Mouse (Mus musculus): Measurements from ENCODE around the gene 1110032F04Rik.
"Not testable (repeated sequence)": the region's sequence is repeated elsewhere in the genome, so short reads cannot be mapped to it uniquely, and the experiment has no call there.

Gene 1110032F04Rik

DNA sequence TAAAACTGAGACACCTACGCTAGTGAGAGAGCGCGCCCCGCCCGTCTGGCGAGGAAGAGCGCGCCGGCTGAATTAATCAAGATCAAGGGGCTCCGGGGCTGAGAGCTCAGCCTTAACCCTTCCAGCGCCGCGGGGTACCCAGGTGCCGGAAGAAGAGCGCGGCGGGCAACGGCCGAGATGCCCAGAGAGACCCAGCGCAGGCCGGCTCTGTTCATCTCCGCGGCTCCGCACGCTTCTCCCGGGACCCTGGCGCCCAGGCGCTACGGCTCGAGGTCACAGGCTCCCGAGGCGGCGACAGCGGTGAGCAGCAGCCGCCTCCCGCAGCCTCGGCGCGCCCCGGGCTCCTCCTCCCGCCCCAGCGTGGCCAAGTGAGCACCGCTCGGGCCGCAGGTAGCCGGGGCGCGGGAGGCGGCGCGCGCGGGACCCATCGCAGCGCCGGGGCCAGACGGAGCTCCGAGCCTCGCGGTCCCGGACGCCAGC is at the start of gene 1110032F04Rik:
TSS of gene 1110032F04Rik (plus strand) at position 376 of the 480 bp plus-strand sequence.
- peak; percentile 13 to 39 for DNase-seq (ENCODE audit: low spot score in 2 of 2)

DNA sequence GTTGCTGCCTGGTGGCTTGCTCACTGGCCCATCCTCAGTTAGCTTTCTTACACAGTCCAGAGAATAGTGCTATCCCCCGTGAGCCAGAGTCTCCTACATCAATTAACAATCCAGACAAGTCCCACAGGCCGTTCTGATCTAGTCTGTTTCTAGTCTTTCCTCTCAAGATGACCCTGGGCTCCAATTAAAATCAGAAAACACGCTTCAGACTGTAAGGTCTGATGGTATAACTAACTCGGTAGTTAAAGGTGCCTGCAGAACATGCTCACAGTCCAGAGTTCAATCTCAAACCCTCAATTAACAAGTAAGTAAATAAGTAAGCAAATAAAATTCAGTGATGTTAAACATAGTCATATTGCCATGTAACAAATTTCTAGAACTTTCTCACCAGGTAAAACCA is 48.0 kb upstream of the 1110032F04Rik start:
- no peak for DNase-seq (ENCODE audit: low spot score in 2 of 2)

DNA sequence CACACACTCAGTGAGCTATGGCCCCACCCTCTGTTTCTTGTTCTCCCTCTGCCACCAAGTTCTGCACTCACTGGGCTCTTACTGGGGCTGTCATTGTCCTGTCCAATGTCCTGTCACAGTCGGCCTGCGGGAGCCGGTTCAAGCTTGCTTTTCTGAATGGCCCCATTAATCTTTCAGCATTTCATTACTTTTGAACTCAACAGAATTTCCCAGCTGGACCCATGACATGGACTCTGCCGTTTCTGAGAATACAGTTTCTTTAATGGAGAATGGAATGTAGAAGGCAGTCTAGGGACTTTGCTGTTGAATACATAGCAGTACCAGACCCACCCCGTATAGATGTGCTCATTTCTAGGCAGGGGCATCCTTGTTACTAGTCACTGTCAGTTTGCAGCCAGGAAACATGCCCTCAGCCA is 47.5 kb upstream of the 1110032F04Rik start:
- DNase-seq (ENCODE audit: low spot score in 2 of 2), result no peak

DNA sequence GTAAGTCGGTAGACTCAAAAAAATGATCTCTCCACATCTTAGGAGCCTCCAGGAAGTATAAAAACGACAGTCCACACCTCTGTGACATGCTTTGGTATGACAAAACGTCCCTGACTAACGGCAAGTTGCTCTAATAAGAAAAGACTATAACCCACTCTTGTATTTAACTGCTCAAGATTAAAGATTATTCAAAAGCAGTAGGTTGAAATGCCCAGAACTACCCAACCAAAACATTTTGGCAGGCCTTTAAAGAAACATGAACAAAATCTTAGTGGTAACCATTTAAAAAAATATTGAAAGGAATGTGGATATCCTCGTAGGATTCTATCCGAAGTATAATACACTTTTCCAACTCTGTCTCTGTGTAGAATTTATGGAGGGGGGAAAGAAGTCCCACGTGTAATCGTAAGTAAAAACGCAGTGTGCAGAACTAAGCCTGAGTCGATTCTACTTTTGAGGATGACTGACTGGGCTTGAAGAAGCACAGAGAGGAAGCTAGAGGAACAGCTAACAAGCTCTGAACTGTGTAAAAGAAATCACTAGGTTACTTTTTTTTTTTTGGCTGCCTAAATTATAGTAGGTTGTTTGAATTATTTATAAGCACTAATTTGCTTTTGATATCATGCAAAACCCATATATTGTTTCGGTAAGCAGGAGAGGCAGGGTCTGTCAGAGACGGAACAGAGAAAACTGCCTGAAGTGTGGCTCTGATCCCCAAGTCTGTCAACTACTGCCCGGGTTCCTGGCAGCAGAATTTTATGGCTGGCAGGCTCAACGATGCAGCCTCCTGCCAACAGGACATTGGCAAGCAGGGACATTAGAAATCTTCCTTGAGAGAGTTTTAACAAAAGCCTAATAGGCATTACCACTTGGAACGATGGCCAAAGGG is 45.3 kb upstream of the 1110032F04Rik start:
- DNase-seq (ENCODE audit: low spot score in 2 of 2), result no peak

DNA sequence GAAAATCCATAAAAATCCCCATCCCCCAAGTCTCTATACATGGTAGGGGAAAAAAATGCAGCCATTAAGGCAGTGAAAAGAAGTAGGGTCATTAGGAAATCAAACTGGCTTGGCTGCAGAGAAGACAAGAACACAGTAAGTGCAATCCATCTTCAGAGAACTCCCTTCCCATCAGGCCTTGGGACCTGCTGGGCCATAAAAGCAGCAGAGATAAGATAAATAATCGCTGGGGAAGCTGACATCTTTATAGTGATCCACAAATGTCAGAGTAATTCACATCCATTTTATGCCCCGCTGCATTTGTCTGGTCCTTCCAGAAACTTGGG is 44.7 kb upstream of the 1110032F04Rik start:
- DNase-seq (ENCODE audit: low spot score in 2 of 2), result no peak

DNA sequence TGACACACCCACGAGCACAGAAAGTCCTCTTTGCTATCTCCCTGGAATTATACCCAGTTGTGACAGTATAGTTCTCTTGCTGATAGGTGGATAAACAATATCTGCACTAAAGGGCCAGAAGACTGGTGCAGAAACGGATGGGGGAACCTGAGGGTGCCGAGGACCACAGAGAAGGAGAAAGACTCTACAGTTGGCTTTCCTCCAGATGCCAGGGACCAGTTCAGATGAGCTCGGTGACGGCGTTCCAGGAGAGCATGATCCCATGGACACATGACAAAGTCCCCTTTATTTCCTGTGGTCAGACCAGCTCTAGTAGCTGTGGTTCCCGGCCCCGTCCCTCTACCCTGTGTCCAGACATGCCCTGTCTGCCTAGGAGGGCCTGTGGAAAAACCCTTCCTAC is 44.2 kb upstream of the 1110032F04Rik start:
- no peak for DNase-seq (ENCODE audit: low spot score in 2 of 2)

DNA sequence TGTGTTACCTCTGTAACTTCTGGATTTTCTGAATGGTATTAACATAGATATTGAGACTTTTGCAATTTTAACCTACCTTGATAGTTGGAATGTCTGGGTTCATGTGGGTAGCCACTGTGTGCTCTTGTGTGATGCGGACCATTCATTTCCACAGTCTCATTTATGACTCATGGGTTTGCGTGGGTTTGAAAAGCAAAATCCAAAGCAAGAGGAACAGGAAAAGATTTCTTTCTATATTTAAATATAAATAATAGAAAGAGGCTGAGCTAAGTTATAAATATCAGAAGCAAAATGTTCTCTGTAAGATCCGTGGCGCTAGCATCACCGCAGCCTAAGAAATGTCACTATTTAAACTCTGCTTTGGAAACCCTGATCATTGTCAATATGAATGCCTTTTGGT is 41.7 kb upstream of the 1110032F04Rik start:
- no peak for DNase-seq (ENCODE audit: low spot score in 2 of 2)

DNA sequence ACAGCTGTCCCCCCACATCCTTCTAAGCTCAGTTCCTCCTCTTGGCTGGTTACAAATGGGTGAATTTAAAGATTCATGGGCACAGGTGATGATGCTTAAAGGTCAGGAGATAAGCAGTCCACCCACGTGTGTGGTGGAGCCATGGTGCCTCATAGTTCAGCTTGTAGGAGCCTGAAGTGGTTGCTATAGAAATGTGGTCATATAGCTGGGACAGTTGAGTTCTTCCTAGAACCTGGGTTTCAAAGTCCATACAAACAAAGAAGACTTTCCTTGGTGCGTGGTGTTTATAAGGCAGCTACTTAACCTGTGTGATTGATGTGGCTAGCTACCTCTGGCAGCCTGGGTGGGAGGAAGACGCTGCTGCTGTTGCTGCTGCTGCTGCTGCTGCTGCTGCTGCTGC is 39.4 kb upstream of the 1110032F04Rik start:
- DNase-seq (ENCODE audit: low spot score in 2 of 2), result no peak

DNA sequence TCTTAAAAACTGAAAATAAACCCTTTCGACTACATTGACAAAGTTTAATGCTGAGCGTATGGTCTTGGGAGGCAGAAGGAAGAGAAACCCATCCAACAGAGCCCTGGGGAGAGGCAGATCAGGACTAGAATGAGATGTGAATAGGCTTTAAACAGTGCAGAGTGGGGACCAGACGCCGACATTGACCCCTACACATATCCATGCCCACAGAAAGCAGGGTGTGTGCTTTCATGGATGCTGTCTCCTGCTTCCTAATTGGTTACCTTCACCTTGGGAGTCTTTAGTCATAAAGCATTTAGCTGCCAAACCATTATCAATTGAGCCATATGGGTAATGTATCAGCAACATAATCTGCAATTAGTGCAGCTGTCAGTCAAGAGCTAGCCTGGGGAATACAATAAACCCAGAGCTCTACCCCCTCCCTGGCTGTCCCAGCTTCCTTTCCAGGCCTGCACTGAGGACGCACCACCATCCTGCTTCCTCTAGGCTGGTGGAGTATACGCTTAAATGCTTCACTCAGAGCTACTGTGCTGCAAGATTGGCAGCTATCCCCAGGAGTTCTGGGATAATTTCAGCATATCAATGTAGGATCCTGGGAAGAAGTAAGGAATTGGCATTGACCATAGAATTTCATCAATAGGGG is 32.4 kb upstream of the 1110032F04Rik start:
- no peak for DNase-seq (ENCODE audit: low spot score in 2 of 2)

DNA sequence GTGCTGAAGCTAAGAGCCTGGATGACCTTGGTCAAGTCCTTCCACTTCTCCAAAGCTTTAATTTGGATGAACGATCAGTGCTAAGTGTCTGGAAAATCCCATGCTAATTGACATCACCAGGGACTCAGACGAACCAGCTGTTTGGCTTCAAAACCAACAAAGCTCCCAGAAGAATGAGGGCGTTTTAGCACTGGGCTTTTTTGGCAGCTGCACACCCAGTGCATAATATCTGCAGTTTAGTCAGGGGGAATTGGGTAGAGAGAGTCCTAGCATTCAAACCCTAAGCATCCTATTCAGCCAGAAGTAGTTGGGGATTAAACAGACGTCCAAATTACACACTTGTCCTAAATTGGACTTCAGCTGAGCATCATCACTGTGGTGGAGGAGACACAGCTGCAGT is 29.2 kb upstream of the 1110032F04Rik start:
- DNase-seq (ENCODE audit: low spot score in 2 of 2), result no peak

DNA sequence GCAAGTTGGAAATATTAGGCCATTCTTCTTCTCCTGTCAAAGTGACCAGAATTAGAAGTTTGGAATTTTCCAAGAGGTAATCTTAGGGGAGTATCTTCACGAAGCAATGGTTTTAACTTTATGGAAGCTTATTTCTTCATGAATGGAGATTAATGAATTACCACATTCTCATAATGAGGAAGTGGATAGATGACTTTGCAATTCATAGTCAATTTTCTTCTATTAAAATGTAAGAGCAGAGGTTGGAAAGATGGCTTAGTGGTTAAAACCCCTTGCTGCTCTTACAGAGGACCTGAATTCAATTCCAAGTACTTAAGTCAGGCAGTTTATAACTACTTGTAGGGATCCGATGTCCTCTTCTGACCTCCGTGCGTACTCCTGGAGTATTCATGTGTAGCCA is 25.4 kb upstream of the 1110032F04Rik start:
- no peak for DNase-seq (ENCODE audit: low spot score in 2 of 2)

DNA sequence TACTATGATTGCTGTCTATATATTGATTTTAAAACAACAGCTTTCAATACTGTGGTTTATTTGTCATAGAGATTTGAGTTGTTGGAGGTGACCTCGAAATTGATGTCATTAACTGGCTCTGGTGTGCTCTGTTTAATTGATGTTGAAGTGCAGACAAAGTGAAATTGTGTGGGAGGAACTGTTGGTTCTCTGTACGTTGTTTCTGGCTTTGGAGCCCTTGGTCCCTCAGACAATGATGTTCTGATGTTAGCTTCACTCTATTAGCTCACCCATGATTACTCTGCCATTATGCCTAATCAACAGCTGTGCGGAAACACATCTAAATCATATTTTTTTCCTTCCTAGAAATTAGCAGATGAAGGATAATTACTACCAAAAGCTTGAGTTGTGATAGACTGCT is 21.1 kb upstream of the 1110032F04Rik start:
- no peak for DNase-seq (ENCODE audit: low spot score in 2 of 2)

DNA sequence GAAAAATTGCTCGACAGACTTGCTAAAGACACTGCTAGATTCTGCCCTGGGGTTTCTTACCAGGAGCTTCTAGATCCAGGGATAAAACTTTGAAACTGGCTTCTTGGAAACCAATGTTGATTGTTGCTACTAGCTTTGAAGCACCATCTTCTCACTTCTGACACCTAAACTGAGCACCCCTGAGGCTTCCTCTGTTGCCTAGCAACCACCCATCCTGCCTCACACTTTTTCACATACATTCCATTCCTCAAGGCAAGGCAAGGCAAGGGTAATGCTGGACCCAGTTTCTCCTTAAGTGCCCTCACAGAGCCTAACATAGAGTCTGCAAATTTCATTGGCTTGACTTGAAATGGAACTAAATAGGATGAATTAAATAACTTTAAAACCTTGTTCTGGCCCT is 17.0 kb upstream of the 1110032F04Rik start:
- no peak for DNase-seq (ENCODE audit: low spot score in 2 of 2)

DNA sequence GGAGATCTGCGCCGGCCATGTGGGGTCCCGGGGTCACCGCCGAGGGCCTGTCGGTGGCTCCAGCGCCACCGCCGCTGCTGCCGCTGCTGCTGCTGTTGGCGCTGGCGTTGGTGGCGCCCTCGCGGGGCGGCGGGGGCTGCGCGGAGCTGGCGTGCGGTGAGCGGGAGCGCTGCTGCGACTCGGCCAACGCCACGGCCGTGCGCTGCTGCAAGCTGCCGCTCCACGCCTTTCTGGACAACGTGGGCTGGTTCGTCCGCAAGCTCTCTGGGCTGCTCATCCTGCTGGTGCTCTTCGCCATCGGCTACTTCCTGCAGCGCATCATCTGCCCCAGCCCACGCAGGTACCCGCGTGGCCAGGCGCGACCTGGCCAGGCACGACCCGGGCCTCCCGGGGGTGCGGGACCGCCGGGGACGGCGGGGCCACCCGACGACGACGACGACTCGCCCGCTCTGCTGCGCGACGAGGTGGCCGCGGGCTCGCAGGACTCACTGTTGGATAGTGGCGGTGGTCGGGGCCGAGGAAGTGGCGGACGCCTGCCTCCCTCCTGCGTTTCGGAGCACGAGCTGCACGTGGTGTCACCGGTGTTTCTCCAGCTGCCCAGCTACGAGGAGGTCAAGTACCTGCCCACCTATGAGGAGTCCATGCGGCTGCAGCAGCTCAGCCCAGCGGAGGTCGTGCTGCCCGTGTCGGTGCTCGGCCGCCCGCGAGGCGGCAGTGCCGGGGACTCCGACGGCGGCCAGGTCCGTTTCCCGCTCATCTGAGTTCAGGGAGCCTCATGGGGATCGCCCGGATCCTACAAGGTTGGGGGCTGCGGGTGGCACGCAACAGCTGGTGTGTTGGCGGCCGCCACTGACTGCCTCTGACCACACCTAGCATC is 543 bp downstream of the 1110032F04Rik start:
- DNase-seq (ENCODE audit: low spot score in 2 of 2), result peak; percentile 6 to 37

DNA sequence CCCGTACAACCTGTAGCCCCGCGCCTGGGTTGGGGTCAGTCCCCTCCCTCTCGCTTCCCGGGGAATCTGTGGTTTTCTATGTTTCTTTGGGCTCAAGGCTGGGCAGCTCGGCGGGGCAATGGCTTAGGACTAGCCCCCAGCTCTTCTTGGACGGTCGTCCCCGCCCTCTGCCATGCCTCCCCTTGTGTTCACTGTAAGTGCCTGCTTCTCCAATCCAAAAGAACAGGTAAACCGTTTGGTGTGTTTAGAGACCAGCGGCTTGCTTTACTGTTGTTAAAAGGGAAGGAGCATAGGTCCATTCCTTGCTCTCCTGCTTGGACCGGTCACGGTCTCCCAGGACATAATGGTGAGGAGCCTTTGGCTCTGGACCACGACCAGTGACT is 1.2 kb downstream of the 1110032F04Rik start:
- DNase-seq (ENCODE audit: low spot score in 2 of 2), result no peak

DNA sequence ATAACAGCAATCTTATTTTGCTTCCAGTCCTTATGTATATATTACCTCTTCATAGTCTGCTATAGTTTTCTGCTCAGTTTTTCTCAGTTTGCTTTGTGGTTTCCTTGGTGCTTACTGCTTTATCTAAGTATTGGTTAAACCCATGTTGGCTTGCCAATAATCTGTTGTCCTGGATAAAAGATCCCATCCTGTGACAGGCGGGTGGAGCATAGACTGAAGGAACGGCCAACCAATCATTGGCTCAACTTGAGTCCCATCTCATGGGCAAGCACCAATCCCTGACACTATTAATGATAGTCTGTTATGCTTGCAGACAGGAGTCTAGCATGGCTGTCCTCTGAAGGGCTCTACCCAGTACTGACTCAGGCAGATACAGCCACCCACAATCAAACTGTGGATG is 4.7 kb downstream of the 1110032F04Rik start:
- no peak for DNase-seq (ENCODE audit: low spot score in 2 of 2)

DNA sequence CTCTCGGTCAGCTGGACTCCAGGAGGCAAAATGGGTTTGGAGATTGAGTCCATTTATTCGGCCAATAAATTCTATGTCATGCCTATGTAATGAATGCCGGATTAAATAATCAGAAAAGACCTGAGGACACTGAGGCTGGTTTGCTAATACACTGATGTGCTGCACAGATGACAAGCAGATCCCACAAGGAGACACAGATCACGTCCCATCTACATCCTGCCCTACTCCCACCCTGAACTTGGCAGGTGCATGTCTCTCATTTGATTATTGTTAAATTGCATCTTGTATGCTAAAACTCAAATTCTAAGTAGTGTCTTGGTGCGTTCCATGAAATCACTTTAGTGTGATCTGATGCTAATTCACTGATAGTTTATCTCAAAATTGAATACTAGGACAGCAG is 17.5 kb downstream of the 1110032F04Rik start:
- DNase-seq (ENCODE audit: low spot score in 2 of 2), result no peak

DNA sequence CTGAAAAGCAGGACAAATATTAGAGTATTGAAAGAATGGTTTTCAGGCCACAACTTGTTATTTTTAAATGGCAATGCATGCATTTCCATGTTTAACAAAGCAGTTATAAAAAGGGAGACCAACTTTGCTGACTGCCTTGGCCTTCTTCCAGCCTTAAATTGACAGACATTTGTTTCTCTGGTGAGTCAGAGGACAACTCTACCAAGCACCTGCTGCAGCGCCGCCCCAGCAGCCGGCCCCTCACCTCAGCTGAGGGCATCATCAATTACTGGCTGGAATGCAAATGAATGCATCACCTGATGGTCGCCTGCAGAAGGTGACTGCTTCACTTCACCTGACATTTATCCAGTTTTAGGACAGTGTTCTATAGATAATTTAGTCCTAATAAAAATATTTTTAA is 26.0 kb downstream of the 1110032F04Rik start:
- no peak for DNase-seq (ENCODE audit: low spot score in 2 of 2)

DNA sequence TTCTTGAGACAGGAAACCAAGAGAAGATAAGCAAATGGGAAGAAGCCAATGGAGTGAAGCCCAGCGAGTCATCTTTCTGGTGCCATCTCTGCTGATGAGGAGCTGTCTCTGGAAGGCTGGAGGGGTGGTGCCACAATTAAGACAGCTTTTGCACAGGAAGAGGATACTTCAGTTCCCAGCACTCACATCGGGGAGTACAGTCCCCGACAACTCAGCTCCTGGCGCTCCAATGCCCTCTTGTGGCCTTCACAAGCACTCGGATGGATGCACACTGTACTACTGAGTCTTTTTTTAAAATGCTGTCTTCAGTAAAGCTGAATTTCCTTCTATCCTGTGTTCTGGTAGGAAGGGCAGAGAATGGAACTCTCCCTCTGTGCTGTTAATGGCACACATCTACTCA is 27.8 kb downstream of the 1110032F04Rik start:
- no peak for DNase-seq (ENCODE audit: low spot score in 2 of 2)

DNA sequence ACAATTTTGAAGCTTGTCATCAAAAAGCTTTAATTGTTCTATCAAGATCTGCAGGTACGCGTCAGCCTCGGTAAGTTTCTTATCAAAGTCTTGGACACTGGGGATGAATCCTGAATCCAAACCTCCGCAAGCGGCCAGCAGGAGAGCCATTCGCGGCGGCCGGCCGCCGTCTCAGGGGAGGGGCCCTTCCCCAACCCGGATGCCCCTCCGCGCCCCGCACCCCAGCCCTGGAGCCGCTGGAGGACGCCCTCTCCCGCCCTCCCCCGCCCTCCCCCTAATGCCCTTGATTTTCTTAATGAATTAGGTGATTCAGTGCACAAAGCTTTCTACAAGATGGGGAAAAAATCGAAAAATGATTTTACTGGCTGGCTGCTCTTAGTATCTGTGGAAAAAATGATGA is 33.2 kb downstream of the 1110032F04Rik start:
- DNase-seq (ENCODE audit: low spot score in 2 of 2), result not testable (repeated sequence)

DNA sequence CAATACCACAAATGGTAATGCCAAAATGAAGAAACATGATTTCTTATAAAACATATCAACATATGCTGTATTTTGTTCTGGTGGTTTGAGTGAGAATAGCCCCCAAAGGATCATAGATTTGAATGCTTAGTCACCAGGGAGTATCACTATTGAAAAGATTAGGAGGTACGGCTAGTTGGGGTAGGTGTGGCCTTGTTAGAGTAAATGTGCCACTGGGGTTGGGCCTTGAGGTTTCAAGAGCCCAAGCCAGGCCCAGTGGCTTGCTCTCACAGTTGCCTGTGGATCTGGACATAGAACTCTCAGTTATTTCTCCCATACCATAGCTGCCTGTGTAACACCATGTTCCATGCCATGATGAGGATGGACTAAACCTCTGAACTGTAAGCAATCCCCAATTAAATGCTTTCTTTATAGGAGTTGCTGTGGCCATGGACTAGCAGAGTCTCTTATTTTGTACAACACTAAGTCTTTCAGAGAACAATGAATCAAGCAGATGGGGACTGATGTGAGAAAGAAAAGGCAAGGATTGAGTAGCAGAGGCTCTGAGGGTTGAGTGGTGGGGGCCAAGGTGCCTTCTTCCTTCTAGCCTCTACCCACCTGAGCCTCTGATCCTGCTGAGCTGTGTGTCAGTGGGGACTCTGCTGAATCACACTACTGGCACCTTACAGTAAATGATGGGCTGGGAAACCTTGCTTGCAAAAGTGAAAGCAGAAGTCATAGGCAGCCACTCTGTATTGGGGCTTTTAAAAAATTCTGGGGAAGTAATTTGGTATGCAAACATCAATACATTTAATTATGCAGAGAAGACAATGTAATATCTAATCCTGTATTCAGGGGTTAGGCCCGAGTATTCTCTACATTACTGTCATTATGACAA is 35.8 kb downstream of the 1110032F04Rik start:
- no peak for DNase-seq (ENCODE audit: low spot score in 2 of 2)

Data from thymus, postnatal 10 days (tissue).